Mouse (Mus musculus) spleen, adult 2 months (tissue): ENCODE measurements around the gene Chgb. TPM values are rescaled to one million over a fixed set of nuclear protein-coding genes. Genes with fewer than 3 reads are reported as not detected.

Source experiments
- DNase-seq, 2 experiments: peaks; one replicate each; pipeline versions ENCODE4 v3.0.0 to v3.0.0-alpha.2; 2012 to 2021; ENCODE audit warnings: low spot score in 2 of 2, low read depth in 1 of 2
- H3K27ac ChIP-seq: fragments of 200-500 bp; 2 replicates; pipeline ENCODE4 v1.5.1; 2012; ENCODE audit warnings: low read length, inconsistent platforms; ENCODE audit not compliant: insufficient read depth
- H3K27me3 ChIP-seq: fragments of 200-500 bp; 2 replicates; pipeline ENCODE4 v1.6.1; 2012; ENCODE audit warnings: mild to moderate bottlenecking, moderate library complexity, low read length, inconsistent platforms; ENCODE audit not compliant: control insufficient read depth, insufficient read depth
- H3K36me3 ChIP-seq: fragments of 200-500 bp; 2 replicates; pipeline ENCODE4 v1.6.1; 2012; ENCODE audit warnings: mild to moderate bottlenecking, low read length, inconsistent platforms; ENCODE audit not compliant: control insufficient read depth, insufficient read depth
- H3K4me1 ChIP-seq: fragments of 200-500 bp; 2 replicates; pipeline ENCODE4 v1.6.1; 2011; ENCODE audit warnings: inconsistent platforms; ENCODE audit not compliant: control insufficient read depth, insufficient read depth, insufficient read length
- H3K4me3 ChIP-seq: fragments of 200-500 bp; 2 replicates; pipeline ENCODE4 v1.5.1; 2011; ENCODE audit warnings: mild to moderate bottlenecking, inconsistent platforms; ENCODE audit not compliant: insufficient read depth, insufficient read length; ENCODE audit errors: extremely low read depth
- CTCF ChIP-seq: fragments of 200-500 bp; IDR thresholded peaks from 2 replicates; pipeline ENCODE4 v1.5.1; 2011; ENCODE audit warnings: mild to moderate bottlenecking, inconsistent platforms; ENCODE audit not compliant: insufficient read depth, insufficient read length, insufficient replicate concordance; ENCODE audit errors: extremely low read depth
- POLR2A ChIP-seq: fragments of 200-500 bp; IDR thresholded peaks from 2 replicates; pipeline ENCODE4 v1.6.1; 2011; ENCODE audit warnings: low read depth, low read length, inconsistent platforms
- WGBS: fragments of 180-500 bp; shearing (Covaris S2); methylation state at CpG from one replicate; pipeline ENCODE4 v1.1.7; 2018; 5-methylcytosine and 5-hydroxymethylcytosine counted together
- polyA plus RNA-seq: library from polyadenylated mRNA; depleted of rRNA; stranded (reverse); fragments of >200 nt; gene quantifications from 2 replicates; pipeline ENCODE4 v1.2.3, GENCODE M21; 2012; rRNA removed

Gene Chgb
- not detected in 2 replicates for polyA plus RNA-seq

DNA sequence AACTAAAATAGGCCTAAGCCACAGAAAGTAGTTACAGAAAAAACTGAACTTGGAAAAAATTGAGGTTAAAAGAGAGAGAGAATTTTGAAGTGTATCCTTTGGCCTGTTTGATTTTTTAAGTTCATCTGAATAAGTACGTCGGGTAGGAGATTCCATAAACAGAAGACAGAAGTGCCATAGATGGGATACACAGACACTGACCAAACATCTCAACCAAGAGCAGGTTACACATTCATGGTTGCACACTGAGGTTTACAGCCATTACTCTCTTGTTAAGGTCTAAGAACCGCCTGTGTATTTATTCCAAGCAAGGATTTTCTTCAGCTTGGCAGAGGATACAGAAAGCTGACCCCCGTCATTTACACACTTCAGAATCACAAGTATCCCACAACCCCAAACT lies at the start of gene Chgb:
Gene Chgb, plus strand, starts transcription at position 301 of the 400 bp plus-strand sequence.
- 24% methylated on average over 4 of the region's 4 CpGs for WGBS
- TF ChIP-seq POLR2A (no peak), CTCF (no peak)
- Histone ChIP-seq H3K4me1 (peaks cover 4% of the 10 kb centered on the region; the same call in 1 of the 2 replicates), H3K27ac (no peak within 1 kb of the TSS), H3K36me3 (no peaks in the 10 kb centered on the region), H3K4me3 (no peak within 1 kb of the TSS), H3K27me3 (peaks cover 8% of the 10 kb centered on the region)
- DNase-seq = no peak

DNA sequence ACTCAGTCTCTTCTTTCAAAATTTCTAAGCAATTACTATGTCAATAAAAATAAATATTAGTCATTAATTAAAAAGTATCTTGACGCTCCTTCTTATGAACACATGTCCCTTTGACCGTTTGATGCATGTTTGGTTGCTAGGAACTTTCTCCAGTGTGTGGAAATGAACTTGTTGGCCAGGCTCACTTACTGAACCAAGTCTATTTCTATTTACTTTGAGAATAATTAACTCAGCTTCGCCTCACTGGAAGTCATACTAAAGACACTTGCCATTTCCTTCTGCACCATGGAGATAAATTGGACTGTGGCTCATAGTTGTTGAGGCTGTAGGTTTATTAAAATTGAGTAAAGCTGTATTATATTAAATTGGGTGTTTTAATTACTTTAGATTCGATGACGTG lies 48.1 kb upstream of the Chgb start:
- no peak for DNase-seq
- 91% methylated on average over 5 of the region's 5 CpGs for WGBS

DNA sequence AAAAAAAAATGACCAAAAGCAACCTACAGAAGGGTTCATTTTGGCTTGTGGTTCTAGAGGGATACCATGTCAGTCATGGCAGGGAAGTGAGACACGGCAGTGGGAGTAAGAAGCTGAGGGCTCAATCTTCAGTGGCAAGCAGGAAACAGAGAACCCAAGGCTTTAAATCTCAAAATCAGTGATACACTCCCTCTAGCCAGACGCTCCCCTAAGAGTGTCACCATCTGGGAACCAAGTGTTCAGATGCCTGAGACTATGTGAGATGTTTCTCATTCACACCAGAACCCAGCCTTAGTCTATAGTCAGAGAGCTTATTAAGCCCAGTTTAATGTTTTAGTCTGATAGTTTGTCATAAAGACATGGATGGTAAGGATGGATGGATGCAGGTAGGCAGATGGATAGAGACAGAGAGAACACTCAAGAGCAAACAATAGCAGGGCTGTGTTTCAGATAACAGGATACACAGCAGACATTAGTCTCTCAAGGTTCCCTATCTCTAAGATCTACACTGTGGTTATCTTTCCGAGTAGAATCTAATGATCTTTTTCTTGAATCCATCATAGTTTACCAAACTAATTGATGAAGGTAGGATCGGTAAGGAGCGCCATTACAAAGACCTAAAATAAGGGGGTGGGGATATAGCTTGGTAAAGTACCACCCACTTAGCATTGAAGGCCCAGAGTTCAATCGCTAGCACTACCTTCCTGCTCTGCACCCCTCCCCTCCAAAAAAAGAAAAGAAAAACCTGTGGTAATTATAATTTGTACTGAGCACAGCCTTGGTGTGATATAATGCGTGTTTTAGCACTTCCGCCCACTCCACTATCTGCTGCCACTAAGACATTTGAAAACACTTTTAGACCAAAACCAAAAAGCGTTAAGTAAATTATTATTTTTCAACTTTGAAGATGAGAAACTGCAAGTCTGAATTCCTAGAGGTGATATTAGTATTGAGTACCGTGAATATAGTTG lies 47.2 kb upstream of the Chgb start:
- Histone ChIP-seq H3K27me3 (no peaks in the 10 kb centered on the region), H3K27ac (no peak overlapping the region), H3K36me3 (no peaks in the 10 kb centered on the region), H3K4me3 (no peak overlapping the region), H3K4me1 (no peaks in the 10 kb centered on the region)
- WGBS = 91% methylated on average over 10 of the region's 10 CpGs
- no peak for DNase-seq
- TF ChIP-seq POLR2A (no peak), CTCF (no peak)

More for the DNA sequence above, 48.1 kb upstream of the Chgb start:
- no peaks in the 10 kb centered on the region for H3K27me3 ChIP-seq
- H3K4me3 ChIP-seq = no peak overlapping the region
- no peaks in the 10 kb centered on the region for H3K4me1 ChIP-seq
- H3K36me3 ChIP-seq = no peaks in the 10 kb centered on the region
- TF ChIP-seq POLR2A (no peak), CTCF (no peak)
- no peak overlapping the region for H3K27ac ChIP-seq

DNA sequence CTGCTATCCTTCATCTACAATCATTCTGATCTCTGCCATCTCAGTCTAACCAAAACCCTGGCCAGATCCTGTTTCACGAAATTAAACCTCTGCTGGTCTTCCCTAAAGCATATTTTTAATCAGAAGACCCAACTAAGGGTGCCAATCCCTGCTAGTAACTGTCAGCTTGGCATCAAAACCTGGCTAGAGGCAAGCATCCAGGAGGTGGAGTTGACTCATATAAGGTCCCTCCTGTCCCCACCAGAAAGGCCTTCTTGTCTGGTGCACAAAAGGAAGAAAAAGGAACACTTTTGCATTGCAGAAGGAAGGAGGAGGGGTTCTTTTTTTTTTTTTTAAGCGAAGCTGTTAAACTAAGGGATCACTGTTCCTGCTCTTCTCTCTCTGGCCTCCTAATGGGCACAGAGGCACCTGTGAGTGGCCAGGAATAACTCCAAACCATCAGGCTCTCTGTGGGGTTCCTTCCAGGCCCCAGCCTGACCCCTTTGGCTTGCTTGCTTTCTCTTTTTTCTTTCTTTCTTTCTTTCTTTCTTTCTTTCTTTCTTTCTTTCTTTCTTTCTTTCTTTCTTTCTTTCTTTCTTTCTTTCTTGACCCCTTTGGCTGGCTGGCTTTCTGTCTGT lies 42.2 kb upstream of the Chgb start:
- 68% methylated on average over 2 of the region's 2 CpGs for WGBS

DNA sequence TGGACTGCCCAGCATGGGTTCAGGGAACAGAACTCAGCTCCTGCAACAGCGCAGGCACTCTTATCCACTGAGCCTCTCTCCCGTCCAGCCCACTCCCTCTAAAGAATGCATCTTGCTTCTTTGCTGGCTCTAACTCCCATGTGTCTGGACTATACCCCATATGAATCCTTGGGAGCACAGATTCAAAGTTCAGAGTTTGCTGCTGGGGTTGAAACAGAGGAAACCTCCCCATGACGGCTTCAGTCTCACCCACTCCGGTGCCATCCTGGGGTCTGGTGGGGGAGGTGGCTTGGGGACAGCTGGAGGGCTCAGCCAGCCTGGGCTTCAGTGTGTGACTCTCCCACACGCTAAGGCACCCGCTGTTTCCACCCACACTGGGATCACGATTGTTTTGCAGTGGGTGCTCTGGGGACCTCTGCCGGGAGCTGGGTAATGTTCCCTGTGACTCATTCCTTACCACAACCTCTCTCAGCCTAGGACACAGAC lies 39.2 kb upstream of the Chgb start:
- 91% methylated on average over 8 of the region's 8 CpGs for WGBS
- DNase-seq = no peak
- TF ChIP-seq POLR2A (no peak), CTCF (no peak)
- Histone ChIP-seq H3K4me3 (no peak overlapping the region), H3K27ac (no peak overlapping the region), H3K4me1 (no peaks in the 10 kb centered on the region), H3K36me3 (no peaks in the 10 kb centered on the region), H3K27me3 (no peaks in the 10 kb centered on the region)

More for the DNA sequence above, 42.2 kb upstream of the Chgb start:
- no peak for DNase-seq
- H3K4me3 ChIP-seq = no peak overlapping the region
- no peaks in the 10 kb centered on the region for H3K36me3 ChIP-seq
- no peak overlapping the region for H3K27ac ChIP-seq
- no peaks in the 10 kb centered on the region for H3K27me3 ChIP-seq
- H3K4me1 ChIP-seq = no peaks in the 10 kb centered on the region
- TF ChIP-seq POLR2A (no peak), CTCF (no peak)

DNA sequence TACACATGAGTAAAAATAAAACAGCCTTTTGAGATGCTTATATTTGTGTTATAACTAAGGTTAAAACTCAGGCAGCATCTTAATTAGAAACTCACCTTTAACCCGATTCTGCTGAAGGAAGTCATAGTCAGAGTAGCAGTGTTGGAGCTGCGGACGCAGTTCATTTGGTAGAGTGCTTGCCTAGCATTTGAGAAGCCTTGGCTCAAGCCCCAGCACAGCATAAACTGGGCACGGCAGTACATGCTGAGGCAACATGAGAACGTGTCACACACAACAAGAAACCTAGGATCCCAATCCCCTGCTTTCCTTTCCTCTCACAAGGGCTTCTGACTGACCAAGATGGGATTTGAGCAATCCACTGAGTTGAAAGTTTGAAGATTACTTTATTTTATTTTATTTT lies 36.2 kb upstream of the Chgb start:
- H3K4me3 ChIP-seq = no peak overlapping the region
- no peaks in the 10 kb centered on the region for H3K27me3 ChIP-seq
- DNase-seq = no peak
- no peak for TF ChIP-seq POLR2A
- TF ChIP-seq CTCF = no peak
- WGBS = 94% methylated on average over 5 of the region's 5 CpGs
- no peak overlapping the region for H3K27ac ChIP-seq
- H3K4me1 ChIP-seq = no peaks in the 10 kb centered on the region
- no peaks in the 10 kb centered on the region for H3K36me3 ChIP-seq
